Mouse (Mus musculus) cerebellum, postnatal 10 days (tissue): Measurements from ENCODE around the gene Zwilch.
"Not testable (repeated sequence)": the region's sequence is repeated elsewhere in the genome, so short reads cannot be mapped to it uniquely, and the experiment has no call there.

Experiments
- DNase-seq, 2 experiments: peaks; one replicate each; pipeline ENCODE4 v3.0.0; 2021; ENCODE audit warnings: mixed read lengths in 2 of 2

The Zwilch gene

DNA sequence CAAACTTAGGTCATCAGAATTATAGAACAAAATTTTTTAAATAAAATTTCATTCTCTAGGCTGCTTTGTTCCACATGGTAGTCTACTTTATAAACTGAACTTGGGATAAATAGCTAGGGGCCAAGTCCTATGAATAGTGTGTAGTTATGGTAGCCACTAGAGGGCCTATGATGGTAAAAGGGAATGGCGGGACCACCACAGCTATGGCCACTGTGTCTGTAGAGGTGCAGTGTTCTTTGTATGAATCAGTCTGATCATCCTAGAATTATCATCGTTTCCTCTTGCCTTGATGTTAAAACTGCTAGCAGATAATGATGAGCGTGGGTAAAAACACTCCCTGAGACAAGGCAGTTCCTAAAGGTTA lies 5.7 kb upstream of the Zwilch start:
- peak; percentile 30 to 59 for DNase-seq

DNA sequence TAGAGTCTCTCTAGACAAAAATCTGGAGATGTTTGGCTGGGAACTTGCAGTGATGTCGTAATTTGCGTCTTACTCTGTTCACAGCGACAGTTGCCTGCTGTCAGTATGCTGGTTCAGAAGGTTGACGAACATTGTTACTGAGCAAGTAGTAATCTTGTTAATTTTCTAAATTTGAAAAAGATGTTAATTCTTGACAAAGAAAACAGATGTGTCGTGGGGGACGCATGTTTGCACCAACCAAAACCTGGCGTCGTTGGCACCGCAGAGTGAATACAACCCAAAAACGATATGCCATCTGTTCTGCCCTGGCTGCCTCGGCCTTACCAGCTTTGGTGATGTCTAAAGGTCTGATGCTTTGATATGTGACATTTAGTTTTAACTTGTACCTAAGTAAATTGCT lies 2.5 kb upstream of the Zwilch start:
- DNase-seq = no peak

DNA sequence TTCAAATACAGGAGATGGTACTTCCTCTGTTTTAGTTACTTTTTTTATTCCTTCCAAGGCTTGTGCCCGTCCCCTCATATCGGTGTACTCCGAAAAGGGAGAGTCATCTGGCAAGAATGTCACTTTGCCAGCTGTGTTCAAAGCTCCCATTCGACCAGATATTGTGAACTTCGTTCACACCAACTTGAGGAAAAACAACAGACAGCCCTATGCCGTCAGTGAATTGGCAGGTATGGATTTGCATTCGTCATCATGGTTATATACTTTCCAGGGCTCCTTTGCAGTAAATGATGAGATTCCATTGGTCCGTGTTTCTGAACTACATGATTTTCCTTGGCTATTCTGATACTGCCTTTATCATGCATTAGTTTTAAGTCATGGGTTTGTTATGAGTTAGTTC lies 1.9 kb upstream of the Zwilch start:
- DNase-seq = no peak

DNA sequence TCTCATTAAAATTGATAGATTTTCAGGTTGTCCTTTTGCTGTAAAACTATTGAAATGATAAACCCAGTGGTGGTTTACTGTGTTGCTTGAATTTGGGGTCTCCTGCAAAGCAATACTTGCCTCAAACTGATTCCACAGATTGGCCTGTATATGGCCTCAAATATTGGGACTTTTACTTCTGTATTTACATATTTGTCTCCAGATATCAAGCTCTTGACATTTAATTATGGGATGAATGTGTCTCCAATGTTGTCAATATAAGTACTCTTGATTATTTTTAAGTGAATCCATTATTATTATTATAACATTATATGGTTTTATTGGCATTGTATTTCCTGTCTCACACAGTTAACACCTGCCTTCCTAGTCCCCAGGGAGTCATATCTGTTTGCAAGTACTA lies 1.4 kb upstream of the Zwilch start:
- no peak for DNase-seq

DNA sequence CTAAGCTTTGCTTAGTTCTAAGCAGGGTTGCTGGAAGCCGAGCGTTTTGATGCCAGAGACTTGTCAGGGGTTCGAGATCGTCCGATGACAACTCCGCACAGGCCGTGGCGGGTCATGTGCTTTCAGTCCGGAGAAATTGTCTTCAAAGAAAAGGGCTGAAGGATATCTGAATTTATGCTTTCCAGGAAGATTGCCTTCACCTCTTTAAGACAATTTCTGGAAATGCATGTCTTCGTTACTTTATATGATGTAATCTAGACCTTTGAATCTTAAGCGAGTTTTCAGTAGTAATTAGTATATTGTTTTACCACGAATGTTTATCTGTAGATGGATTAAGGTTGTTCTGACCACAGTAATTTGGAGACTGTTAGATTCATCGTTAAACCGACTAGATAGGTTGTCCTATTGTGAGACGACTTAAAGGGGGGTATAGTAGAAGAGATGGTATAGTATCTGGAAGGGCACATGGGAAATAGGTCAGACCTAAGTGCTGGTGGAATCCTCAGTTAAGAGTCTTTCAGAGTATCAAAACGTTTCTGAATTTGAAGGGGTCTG lies 839 bp upstream of the Zwilch start:
- no peak for DNase-seq

DNA sequence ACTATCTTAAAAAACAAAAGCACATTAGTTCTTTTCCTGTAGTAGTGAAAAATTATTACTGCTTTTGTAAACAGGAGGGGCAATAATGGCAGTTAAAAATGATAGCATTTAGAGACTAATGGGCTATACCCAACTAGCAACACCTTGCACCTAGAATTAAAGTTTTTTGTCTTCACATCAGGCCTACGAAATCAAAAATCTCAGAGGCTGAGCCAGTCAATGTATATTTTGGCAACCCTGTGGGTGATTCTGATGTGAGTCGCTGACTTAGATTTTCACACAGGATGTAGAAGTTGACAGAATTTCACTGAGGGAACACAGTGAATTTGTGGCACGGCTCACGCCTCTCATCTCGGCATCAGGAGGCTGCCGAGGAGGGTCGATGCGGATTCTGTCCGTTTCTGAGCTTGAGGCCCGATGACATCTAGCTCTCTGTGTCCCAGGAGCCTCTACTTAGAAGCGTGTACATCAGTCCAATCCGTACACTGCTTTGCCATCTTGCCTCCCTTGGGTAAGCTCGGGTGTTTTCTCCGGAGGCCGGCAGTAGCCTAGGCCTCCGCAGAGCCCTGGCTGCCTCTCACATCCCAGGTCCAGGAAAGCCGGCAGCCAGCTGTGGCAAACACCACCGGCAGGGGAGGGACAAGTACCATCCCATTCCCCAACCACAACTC lies 624 bp downstream of the Zwilch start:
- DNase-seq = no peak

DNA sequence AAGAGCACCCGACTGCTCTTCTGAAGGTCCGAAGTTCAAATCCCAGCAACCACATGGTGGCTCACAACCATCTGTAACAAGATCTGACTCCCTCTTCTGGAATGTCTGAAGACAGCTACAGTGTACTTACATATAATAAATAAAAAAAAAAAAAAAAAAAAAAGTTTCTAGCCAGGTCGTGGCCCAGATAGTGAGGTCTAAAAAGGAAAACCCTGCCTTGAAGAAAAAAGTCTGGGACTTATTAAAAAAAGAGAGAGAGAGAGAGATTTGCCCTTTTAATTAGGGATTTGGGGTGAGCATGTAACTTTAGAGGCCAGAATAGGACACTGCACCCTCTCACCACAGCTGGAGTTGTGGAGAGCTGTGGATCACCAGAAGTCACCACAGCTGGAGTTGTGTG lies 2.9 kb downstream of the Zwilch start:
- DNase-seq = not testable (repeated sequence)

DNA sequence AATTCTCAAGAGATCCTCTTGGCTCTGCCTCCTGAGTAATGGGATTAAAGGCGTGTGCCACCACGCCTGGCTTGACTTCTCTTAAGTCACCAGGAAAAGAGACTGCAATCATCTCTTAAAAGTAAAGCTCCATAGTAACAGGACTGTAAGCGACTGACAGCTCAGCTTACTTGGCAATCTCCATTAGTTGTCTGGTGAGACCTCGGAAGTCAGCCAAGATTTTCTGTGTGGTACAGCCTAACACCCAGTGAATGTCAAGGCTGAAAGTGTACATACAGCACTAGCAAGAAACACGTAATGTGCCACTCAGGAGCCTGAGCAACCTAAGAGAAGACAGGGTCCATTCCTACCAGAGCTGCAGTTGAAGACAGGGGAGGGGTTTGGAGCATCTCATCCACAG lies 12.4 kb downstream of the Zwilch start:
- no peak for DNase-seq

DNA sequence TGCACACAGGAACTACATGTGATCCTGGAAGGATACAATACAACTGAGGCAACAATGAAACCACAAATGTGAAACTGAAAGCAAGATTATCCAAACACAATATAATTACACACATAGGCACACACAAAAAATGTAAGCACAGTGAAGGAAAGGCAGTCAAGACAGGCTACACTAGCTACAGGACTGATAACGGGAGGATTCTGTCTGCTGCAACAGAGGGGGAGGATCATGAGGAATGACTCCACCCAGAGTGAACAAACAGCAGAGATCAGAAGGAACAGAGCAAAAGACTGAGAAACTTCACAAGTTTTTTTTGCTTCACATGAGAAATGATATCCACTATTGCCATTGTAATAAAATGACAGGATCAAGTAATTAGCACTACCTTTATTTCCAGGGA lies 16.3 kb downstream of the Zwilch start:
- no peak for DNase-seq

DNA sequence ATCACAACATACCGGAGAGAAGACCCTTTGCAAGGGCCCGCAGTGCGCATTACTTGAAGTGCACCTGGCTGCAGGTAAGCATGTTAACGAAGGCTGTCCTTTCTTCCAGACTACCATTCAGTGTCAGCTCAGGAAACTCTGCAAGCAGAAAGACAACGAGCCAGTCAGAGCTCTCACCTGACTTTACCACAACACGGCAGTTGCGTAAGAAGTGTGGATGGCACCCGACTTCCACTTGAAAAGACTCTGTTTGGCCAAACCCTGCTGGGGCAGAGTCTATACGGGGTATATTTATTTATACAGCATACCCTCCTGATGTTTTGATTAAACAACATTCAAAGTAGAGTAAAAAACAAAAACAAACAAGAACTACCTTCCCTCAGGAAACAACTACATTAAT lies 33.0 kb downstream of the Zwilch start:
- no peak for DNase-seq

DNA sequence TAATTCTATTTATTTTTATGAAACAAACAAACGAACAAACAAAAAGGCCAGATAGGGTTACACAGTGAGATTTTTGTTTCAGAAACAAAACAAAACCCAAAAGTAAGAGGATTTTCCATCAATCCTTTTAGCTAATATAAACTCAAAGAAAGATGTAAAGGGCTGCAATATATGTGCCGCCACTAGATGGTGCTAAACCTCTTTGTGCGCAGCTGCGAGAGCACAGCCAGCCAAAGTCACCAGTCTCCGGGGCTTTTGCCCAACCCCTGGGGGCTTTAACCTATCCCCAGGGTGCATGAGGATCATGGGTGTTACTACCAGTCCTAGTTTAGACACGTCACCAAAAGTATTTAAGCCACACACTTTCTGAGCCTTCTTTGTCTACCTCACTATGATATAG lies 34.0 kb downstream of the Zwilch start:
- peak; percentile 69 to 70 for DNase-seq

DNA sequence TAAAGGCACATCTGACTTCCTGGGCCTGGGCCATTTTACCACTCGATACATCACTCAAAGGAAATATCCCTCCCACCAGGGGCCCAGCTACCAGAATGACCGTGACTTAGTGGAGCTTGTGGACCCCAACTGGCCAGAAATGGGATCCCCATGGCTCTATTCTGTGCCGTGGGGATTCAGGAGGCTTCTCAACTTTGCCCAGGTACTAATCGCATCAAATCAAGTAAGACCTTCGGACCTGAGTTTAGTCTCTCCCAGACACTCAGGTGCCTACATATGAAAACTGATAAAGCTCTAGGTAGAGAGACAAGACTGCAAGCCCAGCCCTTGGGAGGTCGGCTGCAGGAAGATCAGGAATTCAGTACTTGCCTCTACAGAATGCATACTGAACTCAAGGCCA lies 41.3 kb downstream of the Zwilch start:
- DNase-seq = no peak

DNA sequence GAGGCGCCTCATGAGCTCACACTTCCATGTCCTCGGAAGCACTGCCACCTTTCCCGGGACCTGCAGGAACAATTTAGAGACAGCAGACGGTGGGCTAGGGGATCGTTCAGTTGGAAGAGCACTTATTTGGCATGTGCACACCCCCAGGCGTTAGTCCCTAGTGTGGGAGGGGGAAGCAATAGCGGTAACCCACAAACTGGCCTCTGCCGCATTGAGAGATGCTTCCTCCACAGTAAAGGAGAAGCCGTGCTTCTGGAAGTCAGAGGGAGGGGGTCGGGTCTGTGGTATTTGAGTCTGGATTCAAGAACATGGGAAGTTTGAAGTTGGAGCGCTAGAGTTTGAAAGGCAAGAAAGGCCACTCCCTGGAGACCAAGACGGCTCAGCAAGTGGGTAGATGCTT lies 46.8 kb downstream of the Zwilch start:
- DNase-seq = no peak

DNA sequence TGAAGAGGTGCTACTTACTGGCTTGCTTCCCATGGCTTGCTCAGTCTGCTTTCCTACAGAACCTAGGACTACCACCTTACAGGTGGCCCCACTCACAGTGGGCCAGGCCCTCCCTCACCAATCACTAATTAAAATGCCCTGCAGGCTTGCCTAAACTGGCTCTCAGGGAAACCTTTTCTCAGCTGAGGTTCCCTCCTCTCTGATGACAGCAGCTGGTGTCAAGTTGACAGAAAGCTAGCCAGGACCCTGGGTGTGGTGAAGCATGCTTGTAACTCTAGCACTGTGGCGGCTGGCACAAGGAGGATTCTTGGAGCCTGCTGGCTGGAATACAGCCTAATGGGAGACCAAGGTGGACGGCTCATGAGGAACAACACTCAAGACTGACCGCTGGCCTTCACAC lies 47.6 kb downstream of the Zwilch start:
- DNase-seq = peak; percentile 19 to 27

DNA sequence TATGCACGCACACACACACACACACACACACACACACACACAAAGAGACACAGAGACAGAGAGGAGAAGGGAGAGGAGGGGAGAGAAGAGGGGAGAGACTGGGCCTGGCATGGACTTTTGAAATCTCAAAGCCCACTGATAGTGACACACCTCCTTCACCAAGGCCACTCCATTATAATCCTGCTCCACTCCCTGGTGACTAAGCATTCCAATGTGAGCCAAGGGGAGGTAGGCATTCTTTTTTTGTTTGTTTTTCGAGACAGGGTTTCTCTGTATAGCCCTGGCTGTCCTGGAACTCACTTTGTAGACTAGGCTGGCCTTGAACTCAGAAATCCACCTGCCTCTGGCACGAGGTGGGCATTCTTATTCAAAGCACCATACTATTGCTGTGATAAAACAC lies 48.1 kb downstream of the Zwilch start:
- DNase-seq = not testable (repeated sequence)

DNA sequence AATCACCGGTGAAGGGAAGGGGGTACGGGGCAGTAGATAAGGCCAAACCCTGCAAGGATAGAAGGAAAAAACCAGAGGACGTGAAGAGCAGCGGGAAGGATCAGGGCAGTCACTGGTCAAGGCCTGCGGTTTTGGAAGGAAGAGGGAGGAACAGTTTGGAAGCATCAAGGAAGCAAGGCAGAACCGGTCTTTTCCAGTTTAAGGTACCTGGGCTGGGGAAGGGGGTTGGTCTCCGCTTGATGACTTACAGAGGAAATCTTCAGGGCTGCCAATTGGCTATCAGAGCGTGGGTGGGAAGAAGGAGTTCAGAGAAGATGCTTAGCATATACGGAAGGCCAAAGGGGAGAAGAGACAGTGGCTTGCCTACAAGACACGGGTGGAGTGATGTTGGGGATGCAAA lies 50.3 kb downstream of the Zwilch start:
- DNase-seq = no peak

DNA sequence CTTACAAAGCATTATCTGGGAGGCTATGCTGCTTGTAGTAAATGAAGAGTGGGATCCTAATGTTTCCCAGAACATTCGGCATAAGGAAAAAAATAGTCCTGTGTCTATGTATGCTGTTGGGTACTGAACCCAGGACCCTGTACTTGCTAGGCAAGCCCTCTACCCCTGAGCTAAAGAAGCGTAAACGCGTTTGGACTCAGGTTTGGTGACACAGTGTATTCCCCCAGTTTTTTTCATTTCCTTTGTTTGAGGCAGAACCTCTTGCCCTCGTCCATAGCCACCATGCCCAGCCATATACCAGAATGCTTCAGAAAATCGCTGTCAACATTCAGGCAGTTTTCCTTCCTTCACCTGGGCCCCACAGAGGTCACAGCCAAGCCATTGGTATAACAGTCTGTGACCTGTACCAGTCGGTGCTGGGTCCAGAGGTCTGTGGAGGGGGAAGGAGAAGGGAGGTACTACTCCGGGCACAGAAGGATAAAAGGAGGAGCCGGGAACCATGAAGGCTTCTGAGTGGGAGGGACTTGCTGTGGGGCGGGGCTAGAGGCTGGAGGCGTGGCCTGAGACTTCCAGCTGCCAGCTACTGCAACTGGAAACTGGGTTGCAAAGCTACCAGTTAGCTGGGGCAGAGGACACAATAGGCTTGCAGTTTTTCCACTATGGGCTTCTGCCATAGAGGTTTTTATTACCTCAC lies 52.2 kb downstream of the Zwilch start:
- DNase-seq = no peak

DNA sequence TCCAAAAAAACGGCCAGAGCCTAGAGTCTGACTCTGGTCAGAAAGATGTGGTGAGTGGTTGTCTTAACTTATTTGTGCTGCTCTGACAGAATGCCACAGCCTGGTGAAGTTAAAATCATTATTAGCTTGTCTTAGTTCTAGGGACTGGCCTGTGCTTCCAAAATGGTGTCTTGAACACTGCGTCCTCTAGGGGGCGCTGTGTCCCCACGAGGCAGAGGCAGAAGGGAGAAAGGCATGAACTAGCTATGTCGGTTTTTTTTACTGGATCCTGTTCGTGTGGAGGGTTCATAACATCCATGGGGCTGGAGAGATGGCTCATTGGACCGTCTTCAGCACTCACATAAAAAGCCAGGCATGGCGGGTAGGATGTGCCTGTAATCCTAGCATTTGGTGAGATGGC lies 53.0 kb downstream of the Zwilch start:
- DNase-seq = peak; percentile 57 to 64

DNA sequence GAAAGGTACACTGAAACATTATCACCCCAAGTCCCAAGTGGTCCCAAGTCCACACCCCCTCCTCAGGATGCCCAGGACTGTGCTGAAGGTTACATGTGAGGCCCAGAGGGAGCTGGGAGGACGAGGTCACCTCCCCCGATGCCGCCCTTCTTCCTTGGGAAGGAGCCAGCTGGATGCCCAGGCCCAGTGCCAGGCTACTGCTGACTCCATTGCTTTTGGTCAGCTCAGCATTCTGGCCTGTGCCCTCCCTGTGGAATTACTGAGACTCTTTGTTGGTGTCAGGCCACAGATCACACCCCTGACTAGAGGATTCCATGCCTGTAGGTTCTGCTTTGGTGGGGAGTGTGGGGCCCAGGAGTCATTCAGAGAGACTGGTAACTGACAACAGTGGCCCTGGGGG lies 56.0 kb downstream of the Zwilch start, which contains the start of gene Lctl:
Lctl (plus strand) TSS at position 272 of the 400 bp plus-strand sequence.
- DNase-seq = peak; percentile 25 to 42

DNA sequence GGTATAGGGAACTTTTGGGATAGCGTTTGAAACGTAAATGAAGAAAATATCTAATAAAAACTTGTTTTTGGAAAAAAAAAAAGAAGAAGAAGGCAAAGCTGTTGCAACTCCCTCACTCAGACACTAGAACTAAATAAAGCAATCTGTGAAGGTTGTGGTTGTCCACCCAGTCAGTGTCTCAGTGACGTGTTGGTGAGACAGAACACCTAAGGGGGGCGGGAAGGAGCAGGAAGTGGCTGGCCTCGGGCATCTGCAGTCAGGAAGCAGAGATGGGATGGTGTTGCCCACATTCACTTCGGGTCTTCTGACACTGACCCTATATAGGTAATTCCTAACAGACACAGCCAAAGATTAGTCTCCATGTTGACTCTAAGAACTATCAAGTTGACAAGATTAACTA lies 57.1 kb downstream of the Zwilch start:
- DNase-seq = no peak

DNA sequence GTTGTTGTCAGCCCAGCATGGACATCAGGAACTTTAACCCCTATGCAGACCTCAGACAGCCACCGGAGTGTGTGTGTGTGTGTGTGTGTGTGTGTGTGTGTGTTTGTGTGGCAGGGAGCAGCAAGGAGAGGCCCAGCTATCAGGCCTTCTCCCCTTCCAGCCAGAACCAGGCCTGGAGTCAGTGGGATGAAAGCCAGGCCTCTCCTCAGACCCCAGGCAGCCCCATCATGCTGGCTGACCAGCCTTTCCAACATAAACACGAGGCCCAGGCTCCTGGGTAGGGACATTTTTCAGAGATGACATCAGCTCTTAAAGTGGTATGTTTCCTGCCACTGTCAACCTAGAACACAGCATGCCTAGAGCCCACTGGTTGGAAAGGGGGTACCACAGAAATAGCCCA lies 58.3 kb downstream of the Zwilch start:
- DNase-seq = no peak

DNA sequence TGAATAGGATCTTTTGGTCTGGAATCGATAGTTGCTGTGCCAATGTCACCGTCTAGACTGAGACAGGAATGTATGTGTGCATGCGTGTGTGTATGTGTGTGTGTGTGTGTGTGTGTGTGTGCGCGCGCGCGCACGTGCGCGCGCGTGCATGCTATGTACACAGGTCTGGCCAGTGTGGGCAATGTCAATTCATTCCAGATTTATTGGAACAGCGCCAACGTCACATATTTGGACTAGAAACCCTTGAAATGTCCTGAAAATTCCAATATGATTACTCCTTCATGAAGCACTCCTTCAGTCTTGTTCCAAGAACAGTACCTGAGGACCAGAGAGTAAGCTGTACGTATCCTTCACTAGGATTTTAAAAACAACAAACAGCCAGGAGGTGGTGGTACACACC lies 62.4 kb downstream of the Zwilch start:
- no peak for DNase-seq

DNA sequence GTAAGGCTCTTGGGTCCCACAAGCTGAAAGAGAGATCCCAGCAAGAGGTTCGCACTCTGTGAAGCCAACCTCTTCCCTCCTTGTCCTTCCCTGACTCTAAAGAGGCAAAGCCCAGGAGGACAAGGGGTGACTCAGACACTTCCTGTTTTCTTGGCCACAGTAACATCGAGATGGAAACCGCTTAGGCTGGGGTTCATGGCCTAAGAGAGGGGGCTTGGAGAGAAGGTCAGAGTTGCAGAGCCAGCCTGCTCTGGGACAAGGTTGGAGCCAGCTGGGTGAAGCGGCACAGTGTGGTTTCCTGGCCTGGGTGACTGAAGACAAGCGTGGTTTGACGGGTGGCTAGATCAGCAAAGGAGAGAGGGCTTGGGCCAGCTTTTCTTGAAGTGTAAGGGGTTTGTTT lies 67.6 kb downstream of the Zwilch start:
- no peak for DNase-seq

DNA sequence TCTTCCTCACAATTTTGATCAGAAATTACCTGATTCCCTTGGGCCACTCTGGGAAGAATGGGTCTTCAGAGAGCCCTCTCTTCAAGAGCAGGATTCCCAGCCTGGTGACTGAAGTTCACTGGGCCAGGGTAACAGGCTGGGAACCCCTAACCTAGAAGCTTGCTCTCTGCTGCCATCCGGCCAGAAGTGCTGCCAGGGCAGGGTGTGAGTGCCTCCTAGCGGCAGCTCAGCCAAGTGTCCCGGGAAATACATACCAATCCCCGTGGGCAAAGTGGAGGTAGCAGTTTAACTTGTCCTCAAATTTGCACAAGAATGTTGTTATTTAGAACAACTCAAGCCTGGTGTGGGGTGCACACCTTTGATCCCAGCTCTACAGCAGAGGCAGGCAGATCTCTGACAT lies 72.5 kb downstream of the Zwilch start:
- DNase-seq = peak; percentile 78 to 80

DNA sequence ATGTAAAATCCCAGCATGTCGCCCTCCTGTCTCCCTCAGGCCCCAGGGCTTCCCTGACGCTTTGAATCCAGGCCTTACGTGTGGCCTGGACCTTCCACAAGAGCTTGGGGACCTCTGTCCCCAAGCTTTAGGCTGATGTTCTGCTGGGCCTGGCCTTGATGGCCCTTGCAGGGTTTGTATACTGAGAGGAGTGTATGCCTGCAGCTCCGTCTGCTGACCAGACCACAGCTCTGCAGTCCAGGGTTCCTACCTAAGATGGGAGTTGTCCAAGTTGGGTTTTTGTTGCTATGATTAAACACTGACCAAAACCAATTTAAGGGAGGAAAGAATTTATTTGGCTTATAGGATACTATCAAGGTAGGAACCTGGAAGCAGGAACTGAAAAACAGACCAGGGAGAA lies 74.6 kb downstream of the Zwilch start:
- no peak for DNase-seq
